Mouse (Mus musculus) spleen, embryonic (tissue): ENCODE data around the gene Srd5a1.
"Not testable (repeated sequence)": the region's sequence is repeated elsewhere in the genome, so short reads cannot be mapped to it uniquely, and the experiment has no call there.

Experiments
- CTCF ChIA-PET: fragments of 350-600 bp; sonication (Branson Sonifier 250); formaldehyde crosslinking; loops from one replicate; lab custom pipeline; 2022; lab: Charles Lee

Srd5a1 gene

GRCm38 (mm10) chr13:69576676-69577075 lies 34.6 kb downstream of the Srd5a1 start:
- CTCF ChIA-PET, result no interaction called here

- CTCF ChIA-PET, result no interaction called here
Measured at GRCm38 (mm10) chr13:69572594-69572993, 38.6 kb downstream of the Srd5a1 start.

DNA sequence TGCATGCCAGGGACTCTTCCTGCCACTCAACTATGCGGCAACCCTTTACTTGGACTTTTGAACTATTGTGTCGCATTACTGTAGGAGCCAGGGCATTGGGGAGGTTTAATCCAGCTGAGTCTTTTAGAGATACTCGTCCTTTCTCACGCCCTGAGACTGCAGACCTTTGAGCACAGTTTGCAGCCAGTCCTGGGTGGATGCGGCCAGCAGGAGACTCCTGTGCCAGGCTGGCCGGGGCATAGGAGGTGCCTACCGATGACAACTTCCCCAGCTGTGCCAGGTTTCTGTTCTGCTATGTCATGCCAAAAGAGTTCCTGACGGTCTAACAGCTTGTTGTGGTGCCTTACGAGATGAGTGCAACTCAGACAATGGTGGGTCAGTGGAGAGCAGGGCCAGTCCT lies 42.0 kb downstream of the Srd5a1 start:
- CTCF ChIA-PET, result no interaction called here

DNA sequence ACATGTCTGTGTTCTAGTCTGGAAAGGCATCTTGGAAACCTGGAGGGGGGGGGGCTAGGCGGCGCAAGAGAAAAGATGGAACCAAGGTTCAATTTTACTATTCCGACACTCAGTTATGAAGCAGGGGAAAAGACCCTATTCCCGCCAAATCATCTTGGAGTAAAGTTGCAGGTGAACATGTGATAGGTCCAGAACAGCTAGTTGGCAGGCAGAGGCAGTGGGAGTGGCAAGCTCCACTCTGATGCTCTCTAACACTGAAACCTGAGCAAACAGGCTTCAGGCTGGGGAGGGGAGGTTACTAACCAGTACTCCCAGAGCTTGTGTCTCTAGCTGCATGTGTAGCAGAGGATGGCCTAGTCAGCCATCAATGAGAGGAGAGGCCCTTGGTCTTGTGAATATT lies 45.8 kb downstream of the Srd5a1 start:
- CTCF ChIA-PET, result not testable (repeated sequence)

DNA sequence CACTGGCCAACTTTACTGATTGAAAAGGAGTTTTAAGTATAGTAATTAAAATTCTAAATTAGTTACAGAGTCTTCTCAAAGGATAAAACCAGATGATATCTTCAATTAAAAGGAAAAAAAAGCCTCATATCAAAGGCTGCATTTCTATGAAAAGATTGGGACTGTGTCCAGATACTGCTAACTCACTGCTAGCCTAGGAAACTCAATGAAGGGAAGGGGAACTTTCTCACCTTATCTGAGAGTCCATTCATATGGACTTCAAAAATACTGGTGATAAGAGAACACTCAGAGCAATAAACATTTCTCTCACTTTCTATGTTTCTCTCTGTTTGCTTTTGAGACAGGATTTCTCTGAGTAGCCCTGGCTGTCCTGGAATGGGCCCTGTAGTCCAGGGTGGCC lies 46.7 kb downstream of the Srd5a1 start:
- CTCF ChIA-PET, result no interaction called here

DNA sequence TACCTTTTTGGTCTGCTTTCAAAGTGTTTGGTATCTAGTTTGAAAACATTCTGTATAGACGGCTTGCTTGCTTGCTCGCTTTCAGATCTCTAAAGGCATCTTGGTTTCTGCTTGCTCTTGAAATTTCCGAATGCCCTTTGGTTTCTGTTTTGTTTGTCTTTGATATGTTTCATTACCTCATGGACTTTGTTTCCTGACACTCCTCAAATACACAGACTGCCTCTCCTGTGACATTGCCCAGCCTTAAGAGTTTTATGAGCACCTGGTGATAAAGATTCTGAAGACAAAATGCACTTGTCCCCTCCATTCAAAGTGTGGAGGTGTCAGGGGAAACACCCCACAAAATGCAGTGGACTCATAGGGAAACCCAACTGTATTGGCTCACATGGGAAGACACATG lies 47.3 kb downstream of the Srd5a1 start:
- CTCF ChIA-PET, result no interaction called here

DNA sequence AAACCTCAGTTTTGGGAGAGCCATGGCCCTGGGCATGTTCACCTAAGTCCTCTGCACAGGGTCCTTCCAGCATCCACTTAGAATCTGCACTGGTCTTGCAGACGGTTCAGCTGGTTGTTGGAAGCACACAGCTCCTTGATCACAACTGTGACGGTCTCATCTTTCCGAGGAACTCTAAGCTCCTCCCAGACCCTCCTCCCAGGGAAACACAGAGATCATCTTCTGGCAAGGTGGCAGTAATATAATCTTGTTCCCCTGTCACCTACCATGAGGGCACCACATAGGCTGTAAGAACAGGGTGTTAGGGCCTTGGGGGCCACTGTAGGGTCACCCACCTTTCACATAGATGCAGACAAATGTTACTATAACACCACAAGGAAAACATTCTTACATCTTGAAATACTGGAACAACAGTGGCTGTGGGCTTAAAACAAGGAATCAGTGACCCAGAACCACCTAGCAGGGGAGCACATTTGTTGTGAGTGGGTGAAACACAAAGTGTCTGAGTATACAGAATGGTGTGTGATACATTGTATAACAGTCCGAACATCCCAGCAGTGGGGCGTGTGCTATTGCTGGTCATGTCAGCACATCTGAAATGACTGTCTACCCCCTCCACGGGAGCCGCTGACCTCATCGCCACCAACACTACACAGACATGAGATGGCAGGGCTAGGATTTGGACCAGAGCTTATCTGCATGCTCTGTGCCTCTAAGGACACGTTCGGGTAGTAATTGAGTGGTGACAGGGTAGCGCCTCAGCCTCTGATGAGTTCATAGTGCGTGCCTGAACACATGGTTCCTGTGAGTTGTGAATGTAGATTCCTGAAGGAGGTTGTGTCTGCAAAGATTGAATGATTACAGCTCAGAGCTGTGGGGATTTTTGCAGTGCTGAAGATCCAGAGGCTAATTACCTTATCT lies 48.3 kb downstream of the Srd5a1 start:
- CTCF ChIA-PET, result no interaction called here

GRCm38 (mm10) chr13:69562004-69562403 lies 49.2 kb downstream of the Srd5a1 start:
- CTCF ChIA-PET, result no interaction called here

GRCm38 (mm10) chr13:69559291-69559961 lies 51.8 kb downstream of the Srd5a1 start:
- CTCF ChIA-PET, result no interaction called here

DNA sequence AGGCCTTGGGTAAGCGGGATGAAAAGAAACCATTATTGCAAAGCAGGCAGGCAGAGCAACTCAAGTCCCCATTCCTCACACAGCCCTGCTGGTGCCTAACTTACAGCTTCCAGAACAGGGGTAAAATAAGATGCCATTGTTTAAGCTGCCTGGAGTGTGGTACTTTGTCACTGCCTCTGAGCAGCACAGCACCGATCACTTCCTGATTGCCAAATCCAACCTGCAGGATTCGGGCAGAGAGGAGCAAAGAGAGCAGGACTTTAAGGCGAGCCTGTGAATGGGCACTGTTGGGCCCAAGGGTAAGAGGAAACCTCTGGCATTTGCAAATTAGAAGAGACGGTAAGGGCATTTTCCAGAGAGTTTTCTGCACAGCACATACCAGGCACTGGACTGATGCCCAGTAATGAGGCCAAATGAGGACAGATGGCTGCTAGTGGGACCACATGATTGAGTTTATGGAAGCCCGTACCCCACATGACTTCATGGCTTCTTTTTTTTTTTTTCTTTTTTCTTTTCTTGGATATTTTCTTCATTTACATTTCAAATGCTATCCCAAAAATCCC lies 53.1 kb downstream of the Srd5a1 start:
- CTCF ChIA-PET, result no interaction called here

DNA sequence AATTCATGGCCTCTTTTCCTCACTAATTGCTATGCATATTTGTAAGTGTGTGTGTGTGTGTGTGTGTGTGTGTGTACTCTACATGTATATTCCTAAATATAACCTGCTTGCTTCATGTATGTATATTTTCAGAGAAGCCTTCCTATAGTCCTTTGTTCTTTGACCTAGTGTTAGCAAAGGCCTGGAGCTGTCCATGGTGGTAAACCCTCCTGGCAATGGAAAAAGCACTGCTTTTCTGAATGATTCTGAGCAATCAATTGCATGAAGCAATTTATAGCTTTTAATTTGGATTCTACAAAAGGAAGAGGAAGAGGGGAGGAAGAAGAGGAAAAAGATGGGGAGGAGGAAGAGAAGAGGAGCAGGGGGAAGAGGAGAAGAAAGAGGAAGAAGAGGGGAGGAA lies 54.5 kb downstream of the Srd5a1 start:
- CTCF ChIA-PET, result no interaction called here

GRCm38 (mm10) chr13:69555957-69556482 lies 55.2 kb downstream of the Srd5a1 start:
- CTCF ChIA-PET, result no interaction called here

DNA sequence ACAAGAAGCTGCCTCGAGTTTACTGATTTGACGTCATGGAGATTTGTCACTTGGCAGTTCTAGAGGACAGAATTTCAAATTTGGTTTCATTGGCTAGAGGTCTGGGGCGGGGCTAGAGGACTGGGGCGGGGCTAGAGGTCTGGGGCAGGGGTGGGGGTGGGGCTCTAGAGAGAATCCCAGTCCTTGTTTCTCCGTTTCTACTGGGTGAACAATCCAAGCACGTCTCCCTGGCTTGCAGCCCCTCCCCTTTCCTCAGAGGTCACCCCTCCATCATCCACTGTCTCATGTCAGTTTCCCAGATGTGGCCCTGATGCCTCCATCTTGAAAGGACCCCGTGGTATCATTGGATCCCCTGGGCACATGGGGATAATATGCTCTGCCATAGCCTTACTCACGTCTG lies 56.2 kb downstream of the Srd5a1 start:
- CTCF ChIA-PET, result interaction anchor here (0.5 kb wide), 1 partner anchor 35 kb away, joined by 3 read pairs; no protein-coding TSS in a partner anchor

- CTCF ChIA-PET, result no interaction called here
Measured at GRCm38 (mm10) chr13:69554255-69554654, 57.0 kb downstream of the Srd5a1 start.

- CTCF ChIA-PET, result no interaction called here
Measured at GRCm38 (mm10) chr13:69553024-69553423, 58.2 kb downstream of the Srd5a1 start.

- CTCF ChIA-PET, result no interaction called here
Measured at GRCm38 (mm10) chr13:69550831-69551230, 60.4 kb downstream of the Srd5a1 start.

- CTCF ChIA-PET, result no interaction called here
Measured at GRCm38 (mm10) chr13:69549980-69550379, 61.3 kb downstream of the Srd5a1 start.

GRCm38 (mm10) chr13:69547488-69548180 lies 63.6 kb downstream of the Srd5a1 start:
- CTCF ChIA-PET, result no interaction called here

- CTCF ChIA-PET, result interaction anchor here (0.6 kb wide), 1 partner anchor 938 kb away, joined by 7 read pairs; no protein-coding TSS in a partner anchor
Measured at GRCm38 (mm10) chr13:69545019-69545418, 66.2 kb downstream of the Srd5a1 start.

DNA sequence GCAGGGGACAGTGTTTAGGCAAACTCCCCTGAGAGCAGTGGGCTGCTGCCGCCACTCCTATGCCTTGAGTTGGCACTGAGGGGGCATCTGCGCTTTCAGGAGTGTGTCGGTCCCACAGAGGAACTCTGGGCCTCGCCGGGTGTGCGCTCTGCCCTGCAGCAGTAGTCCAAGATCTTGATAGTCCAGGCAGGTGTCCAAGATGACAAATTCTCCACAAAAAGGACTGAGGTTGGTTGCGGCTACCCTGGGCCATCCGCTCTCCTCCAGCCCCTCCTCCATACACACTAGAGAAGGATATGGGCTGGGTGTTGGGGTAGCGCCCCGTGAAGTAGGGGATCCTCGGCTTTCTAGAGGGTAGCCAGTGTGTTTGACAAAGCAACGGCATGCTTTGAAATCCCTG lies 67.6 kb downstream of the Srd5a1 start:
- CTCF ChIA-PET, result no interaction called here

DNA sequence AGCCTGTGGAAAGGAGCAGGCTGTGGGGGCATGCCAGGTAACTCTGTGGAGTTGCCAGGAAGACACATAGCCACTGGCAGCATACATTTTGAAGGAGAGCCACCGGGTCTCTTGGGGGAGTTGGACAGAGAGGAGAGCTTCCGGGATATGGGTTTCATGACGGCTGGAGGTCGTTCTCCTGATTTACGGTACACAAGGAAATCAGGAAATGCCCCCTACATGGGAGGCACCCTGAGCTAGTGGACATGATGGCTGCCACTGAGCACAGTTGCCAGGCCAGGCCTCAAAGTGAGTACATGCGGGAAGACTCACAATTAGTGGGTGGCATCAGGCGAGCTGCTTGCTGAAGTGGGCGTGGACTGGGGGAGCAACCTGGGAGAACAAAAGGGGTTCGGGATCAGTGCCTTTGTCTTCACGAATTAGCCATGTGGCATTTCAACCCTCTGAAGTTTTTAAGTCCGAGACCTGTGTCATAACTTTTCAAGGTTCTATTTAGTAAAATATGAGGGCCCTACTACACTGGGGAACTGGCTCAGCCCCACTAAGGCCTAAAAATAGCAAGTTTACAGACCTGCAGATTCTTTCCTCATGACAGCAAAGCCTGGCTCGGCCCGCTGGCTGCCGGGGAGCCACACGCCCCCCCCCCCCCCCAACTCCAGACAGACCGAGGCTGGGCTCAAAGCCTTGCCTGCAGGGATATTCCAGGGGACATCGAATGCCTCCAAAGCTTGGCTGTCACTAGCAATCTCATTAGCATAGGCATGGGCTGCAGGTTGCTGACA lies 68.5 kb downstream of the Srd5a1 start:
- CTCF ChIA-PET, result interaction anchor here (1.2 kb wide), 1 partner anchor 48 kb away, joined by 3 read pairs; no protein-coding TSS in a partner anchor
